Mouse (Mus musculus) heart, postnatal 4 days (tissue): ENCODE measurements around the gene Cenpf. TPM values are rescaled to one million over a fixed set of nuclear protein-coding genes. Genes with fewer than 3 reads are reported as not detected.
A peak's percentile ranks its signal among the peaks of the same experiment; 100 is the strongest.

ENCODE experiments used
- DNase-seq: peaks from one replicate; pipeline ENCODE4 v3.0.0; 2021
- total RNA-seq, 2 experiments: library from RNA; stranded (reverse); gene quantifications; 2 replicates each; pipeline ENCODE4 v1.2.3; 2021

The Cenpf gene
- 10 to 100 TPM; 49.5 to 65.6 TPM for total RNA-seq

GRCm38 (mm10) chr1:189687654-189688387 lies at the start of gene Cenpf:
Cenpf (minus strand) TSS chr1:189688086.
- DNase-seq, result peak; percentile 99

- no peak for DNase-seq
Measured at GRCm38 (mm10) chr1:189732156-189732555, 44.3 kb upstream of the Cenpf start.

GRCm38 (mm10) chr1:189731697-189732096 lies 43.8 kb upstream of the Cenpf start:
- DNase-seq, result peak; percentile 35

GRCm38 (mm10) chr1:189729141-189729815 lies 41.4 kb upstream of the Cenpf start:
- no peak for DNase-seq

- DNase-seq, result no peak
Measured at GRCm38 (mm10) chr1:189728784-189729115, 40.9 kb upstream of the Cenpf start.

- DNase-seq, result peak; percentile 92
Measured at GRCm38 (mm10) chr1:189727884-189728783, 40.2 kb upstream of the Cenpf start, which contains the start of gene Ptpn14. Ptpn14 (plus strand) TSS chr1:189728268.

- DNase-seq, result peak; percentile 82
Measured at GRCm38 (mm10) chr1:189727346-189727883, 39.5 kb upstream of the Cenpf start.

- DNase-seq, result no peak
Measured at GRCm38 (mm10) chr1:189726121-189726520, 38.2 kb upstream of the Cenpf start.

GRCm38 (mm10) chr1:189718600-189718999 lies 30.7 kb upstream of the Cenpf start:
- no peak for DNase-seq

GRCm38 (mm10) chr1:189717546-189717945 lies 29.7 kb upstream of the Cenpf start:
- no peak for DNase-seq

- no peak for DNase-seq
Measured at GRCm38 (mm10) chr1:189715915-189716797, 28.3 kb upstream of the Cenpf start.

- no peak for DNase-seq
Measured at GRCm38 (mm10) chr1:189709001-189709400, 21.1 kb upstream of the Cenpf start.

GRCm38 (mm10) chr1:189707419-189707818 lies 19.5 kb upstream of the Cenpf start:
- no peak for DNase-seq

- no peak for DNase-seq
Measured at GRCm38 (mm10) chr1:189707014-189707413, 19.1 kb upstream of the Cenpf start.

GRCm38 (mm10) chr1:189706040-189706645 lies 18.3 kb upstream of the Cenpf start:
- no peak for DNase-seq

GRCm38 (mm10) chr1:189703591-189703990 lies 15.7 kb upstream of the Cenpf start:
- DNase-seq, result no peak

GRCm38 (mm10) chr1:189703156-189703555 lies 15.3 kb upstream of the Cenpf start:
- no peak for DNase-seq

GRCm38 (mm10) chr1:189700990-189701389 lies 13.1 kb upstream of the Cenpf start:
- DNase-seq, result peak; percentile 83

GRCm38 (mm10) chr1:189700186-189700585 lies 12.3 kb upstream of the Cenpf start:
- no peak for DNase-seq

GRCm38 (mm10) chr1:189698416-189698815 lies 10.5 kb upstream of the Cenpf start:
- DNase-seq, result peak; percentile 73

- DNase-seq, result no peak
Measured at GRCm38 (mm10) chr1:189695321-189695720, 7.4 kb upstream of the Cenpf start.
